Mouse (Mus musculus): ENCODE data around the gene Adcy2.

The Adcy2 gene

DNA sequence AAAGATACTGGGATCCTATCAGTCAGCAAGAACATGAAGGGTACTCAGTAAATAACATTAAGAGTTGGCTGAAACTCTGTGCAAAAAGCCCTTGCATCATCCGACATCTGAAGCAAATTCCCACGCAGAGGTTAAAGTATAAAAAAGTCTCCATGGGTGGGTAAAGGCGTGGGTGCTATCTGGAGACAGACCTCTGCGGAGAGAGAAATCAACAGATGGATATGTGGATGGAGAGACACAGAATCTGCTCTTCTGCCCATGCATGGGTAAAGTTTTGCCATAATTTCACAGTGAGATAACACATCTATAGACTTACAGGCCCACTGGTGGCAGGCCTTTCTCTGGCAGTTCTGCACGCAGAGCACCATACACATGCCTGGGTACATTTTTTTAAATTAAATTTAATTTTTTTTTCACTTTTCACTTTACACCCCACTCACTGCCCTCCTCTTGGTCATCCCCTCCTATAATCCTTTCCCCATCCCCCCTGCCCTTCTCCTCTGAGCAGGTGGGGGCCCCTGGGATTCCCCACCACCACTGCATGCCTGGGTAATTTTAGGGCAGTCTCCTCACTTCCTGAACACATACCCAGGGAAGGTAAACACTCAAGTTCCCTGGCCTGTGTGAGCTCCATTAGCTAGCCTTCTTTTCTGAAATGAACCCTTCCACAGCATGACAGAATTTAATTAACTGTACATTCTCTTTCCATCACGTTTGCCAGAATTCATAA is 169.1 kb downstream of the Adcy2 start:
- in situ Hi-C loops (cut with MboI; ENCODE audit: low sequenced_read_pairs) = no loop called here

DNA sequence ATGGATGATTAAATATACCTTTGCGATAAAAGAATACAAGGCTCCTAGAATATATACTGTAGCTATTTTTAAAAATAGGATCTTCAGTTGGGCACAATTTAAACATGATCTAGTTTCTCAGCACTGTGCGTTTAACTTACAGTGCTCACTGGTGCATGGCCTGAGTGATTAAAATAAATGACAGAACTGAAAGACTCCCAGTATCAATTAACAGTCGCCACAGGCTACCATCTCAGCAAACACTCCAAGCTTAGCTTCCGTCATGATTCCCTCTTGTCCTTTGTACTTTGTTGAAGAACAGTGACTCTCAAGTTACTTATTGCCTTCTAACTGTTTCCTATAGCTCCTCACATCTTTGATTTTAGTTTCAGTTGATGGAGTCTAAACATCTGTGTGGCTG is 170.9 kb downstream of the Adcy2 start:
- in situ Hi-C loops (cut with MboI; ENCODE audit: low sequenced_read_pairs) = no loop called here

DNA sequence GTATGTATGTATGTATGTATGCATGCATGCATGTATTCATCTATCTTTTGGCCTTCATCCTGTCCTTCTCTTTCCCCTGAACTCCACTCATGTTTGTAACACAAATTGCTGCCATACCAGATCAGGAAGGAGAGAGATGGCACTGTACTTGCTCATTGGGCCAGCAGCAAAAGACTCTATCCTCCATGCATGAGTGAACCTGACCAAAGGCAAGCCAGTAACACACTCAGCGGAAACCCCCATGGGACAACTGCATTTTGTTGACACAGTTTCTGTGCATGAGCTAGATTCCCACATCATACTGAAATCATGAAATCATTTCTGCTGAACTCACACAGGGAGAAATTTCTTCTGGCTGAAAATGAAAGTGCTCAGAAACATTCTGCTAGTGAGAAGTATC is 172.9 kb downstream of the Adcy2 start:
- in situ Hi-C loops (cut with MboI; ENCODE audit: low sequenced_read_pairs) = no loop called here

DNA sequence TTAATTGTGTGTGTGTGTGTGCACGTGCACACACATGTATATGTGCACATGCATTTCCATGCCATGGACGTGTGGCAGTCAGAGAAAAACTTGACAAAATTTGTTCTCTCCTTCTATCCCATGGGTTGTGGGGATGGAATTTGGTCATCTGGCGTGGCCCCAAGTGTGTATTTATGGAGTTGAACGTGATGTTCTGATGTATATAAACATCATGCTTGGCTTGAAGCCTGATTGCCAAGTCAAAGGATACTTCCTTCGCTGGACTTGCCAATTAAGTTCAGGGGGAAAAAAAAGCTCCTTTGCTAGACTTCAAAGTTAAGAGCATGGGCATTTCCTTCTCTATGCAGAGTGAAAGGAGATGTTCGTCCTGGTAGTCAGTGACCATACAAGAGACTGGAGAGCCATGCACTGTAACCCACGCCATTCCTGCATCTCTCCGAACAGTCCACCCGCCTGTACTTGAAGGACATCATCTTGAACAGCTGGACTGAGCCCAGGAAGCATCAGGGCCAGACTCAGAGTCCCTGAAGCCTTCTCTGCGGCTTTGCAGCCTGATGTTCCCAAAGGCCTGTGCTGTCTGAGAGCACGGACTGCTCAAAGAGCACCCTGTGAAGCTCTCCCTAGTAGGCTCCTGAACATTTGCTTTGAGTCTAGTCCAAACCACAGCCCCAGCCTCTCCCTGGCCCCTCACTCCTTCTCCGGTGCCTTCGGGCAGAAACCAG is 178.3 kb downstream of the Adcy2 start:
- in situ Hi-C loops (cut with MboI; ENCODE audit: low sequenced_read_pairs) = no loop called here

DNA sequence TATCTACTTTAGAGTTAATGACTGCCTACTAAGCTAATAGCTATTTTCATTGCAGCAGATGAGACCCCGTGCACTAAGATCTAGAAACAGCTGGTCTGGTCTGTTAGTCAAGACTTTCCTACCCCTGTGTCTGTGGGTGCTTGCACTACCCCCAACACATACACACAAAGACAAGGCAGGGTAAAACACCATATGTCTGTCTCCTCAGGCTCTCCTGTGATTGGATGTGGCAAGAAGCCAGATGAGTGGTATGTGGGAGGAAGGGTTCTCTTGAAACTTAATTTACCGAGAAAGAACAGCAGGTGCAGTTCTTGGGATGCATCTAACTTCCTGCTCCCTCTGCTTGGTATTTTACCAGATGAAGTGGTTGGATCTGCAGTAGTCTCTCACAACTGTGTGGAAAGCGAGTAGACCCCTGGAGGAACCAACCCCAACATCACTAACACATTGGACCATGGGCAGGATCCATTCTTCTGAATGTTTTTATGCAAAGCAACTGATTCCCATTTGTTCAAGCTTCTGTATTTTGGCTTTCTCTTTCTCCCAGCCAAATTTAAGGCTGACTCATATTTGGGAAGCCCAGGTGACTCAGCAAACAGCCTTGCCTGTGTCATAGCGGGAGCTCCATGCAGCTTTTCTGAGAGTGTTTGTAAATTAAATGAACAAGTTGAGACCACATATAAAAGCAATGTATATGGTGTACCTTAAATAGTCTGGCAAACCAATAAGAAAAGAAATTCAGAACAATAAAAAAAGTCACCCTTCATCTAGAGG is 183.4 kb downstream of the Adcy2 start:
- in situ Hi-C loops (cut with MboI; ENCODE audit: low sequenced_read_pairs) = no loop called here

DNA sequence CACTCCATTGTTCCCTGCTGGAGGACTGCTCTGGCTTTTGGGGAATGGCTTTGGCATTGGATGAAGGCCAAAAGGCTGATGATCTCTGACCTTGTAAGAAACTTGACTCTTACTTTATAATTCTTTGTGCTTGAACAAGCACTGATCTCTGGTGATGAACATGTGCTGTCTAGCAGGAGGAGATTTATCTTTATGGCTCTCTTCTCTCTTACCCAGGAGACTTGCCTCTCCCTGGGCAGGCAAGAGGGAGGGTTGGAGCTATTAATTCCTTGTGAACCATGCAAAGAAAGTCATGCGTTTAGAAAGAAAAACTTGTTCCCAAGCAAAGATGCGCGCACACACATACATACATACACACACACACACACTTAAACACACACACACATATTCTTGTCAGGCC is 188.2 kb downstream of the Adcy2 start:
- in situ Hi-C loops (cut with MboI; ENCODE audit: low sequenced_read_pairs) = no loop called here

DNA sequence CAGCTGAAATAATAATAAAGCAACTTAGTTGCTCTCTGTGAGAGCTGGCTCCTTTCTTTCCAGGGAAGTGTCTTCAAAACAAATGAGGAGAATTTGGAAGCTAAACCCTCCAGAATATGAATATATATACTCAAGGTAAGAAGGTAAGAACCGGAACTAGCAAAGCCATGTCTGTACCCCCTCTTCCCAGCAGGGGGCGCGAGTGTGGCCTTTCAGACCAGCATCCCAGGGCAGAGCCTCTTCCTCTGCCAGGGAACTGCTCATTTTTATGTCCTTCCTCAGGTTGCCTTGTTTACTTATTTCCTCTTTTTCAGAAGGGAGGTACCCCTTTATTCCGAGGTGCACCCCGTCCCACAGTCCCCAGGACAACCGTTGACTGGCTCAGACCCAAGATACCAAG is 199.6 kb downstream of the Adcy2 start:
- in situ Hi-C loops (cut with MboI; ENCODE audit: low sequenced_read_pairs) = no loop called here

DNA sequence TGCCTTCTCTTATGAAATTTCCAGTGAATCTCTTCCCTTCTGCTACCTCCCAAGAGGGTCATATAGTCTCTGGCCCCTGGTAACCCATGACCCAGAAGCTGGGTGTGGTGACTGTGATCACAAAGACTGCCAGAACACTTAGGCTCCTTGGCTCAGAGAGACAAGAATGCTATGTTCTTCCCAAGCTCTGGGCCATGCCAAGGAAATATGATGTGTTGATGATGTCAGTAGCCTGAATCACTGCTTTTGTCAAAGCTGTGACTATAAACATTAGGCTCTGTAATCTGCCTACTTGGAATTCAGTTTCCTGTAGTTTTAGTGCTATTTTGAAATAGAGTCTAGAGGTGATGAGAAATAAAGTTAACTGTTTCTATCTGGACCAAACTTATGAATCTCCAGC is 206.1 kb downstream of the Adcy2 start:
- in situ Hi-C loops (cut with MboI; ENCODE audit: low sequenced_read_pairs) = no loop called here

DNA sequence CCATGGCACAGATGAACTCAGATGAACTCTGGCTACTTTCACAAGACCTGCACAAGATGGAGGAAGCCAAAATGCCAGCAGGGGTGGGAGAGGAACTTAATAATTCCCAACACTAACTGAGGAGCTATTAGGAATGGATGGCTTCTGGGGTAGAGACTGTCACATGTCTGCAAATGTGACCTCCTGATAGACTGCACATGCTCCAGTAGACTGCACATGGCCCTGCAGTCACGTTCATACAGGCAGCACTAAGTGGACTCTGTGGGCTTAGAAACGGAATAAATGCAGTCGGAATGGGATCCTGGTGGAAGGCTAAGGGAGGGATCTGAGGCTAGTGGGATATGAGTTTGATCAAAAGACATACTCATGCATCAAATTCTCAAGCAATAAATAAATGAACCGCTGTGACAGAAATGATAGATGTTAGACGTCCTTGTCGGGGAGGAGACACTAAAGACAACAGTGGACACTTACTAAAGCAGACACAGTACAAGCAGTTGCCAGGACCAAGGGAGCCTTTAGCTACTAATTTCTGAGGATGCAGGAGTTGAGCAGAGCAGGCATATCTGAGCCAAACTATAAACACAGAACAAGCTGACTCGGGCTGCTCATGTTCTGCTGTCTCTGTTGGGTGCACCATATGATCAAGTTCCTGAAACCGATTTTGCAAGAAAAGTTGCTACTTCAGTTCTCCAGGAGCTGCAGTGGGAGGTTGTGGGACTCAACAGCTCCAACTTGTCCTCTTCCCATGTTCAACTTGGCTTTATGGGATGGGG is 211.9 kb downstream of the Adcy2 start:
- in situ Hi-C loops (cut with MboI; ENCODE audit: low sequenced_read_pairs) = no loop called here

DNA sequence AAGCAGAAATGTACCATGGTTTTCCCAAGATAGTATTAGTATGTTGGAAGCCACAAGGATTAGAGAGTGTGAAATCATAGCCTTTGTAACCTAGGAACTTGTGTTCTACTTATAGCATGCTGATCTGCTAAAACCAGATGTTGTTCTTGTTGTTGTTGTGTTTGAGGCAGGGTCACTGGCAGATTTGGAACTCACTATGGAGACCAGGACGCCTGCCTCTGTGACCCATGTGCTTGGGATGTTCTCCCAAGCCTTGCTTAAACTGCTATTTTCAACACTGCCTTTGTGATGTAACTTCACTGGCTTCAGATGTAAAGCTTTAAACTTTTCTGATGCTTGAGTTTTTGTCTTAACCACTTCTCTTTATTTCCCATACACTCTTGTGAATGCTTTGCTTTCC is 216.2 kb downstream of the Adcy2 start:
- in situ Hi-C loops (cut with MboI; ENCODE audit: low sequenced_read_pairs) = no loop called here

DNA sequence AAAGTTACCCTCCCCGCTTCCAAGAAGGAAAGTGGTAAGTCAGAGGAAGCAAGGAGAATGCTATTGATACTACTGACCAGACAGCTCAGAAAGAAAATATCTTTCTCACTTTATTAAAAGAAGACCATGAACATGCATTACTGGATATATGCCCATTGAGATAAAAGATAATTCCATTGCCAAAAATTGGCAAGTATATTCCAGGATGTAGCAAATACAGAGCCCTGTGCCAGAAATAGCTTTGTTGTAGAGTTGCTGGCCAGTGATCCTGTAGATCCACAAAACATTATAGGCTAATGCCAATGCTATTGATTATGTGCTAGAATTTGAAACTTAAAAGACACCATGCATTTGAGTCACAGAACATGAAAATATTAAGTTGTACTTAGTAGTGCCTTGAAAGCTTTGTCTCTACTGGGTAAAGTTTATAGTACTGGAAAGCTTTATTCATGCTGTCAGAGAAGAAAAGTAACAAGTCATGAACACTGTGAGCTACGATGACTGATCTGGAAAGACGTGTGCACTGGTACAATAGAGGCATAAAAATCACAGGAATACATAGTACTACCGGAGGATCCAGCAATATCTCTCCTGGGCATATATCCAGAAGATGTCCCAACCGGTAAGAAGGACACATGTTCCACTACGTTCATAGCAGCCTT is 221.2 kb downstream of the Adcy2 start:
- in situ Hi-C loops (cut with MboI; ENCODE audit: low sequenced_read_pairs) = no loop called here

DNA sequence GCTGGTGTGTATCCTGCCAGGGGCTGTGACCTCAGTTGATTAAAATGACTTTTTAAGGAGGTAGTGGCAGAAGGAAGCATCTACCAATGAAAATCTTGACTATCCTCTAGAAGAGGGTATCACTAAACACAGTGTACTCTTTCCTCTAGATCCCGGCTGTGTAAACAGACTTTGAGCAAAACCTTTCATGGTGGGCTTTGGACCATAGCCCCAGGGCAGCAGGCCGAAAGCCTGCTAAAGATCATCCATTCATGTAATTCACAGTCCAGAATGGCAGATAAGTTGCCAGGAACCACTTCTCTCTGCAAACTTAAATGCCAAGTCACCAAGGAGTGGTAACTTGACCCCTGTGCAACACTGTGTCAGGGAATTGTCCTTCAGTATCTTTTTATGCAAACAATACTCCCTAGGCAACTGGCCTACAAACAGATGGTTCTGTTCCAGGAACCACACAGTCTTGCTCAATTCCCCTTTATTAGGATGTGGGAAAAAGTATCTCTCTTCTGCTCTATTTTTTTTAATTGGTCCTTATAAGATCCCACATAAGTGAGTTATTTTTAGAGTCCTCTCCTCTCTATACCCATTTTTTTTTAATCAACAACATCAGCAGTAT is 225.6 kb downstream of the Adcy2 start:
- in situ Hi-C loops (cut with MboI; ENCODE audit: low sequenced_read_pairs) = no loop called here

DNA sequence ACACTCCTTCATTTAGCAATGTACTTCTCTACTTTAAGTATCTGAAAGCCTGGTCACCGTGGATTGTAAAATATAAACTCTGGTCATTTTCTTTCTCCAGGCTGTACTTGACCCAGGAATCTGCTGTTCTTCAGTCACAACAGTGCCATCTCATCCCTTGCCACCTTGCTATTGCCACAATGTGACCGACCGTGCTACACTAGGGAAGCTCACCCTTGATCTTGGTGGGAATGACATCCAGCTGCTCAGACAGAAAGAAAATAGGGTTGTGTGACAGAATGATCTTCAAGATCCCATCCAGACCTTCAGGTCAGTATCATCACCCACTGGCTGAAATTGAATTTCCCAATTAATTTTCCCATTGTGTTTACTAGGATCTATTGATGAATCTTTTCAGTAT is 230.8 kb downstream of the Adcy2 start:
- in situ Hi-C loops (cut with MboI; ENCODE audit: low sequenced_read_pairs) = no loop called here

DNA sequence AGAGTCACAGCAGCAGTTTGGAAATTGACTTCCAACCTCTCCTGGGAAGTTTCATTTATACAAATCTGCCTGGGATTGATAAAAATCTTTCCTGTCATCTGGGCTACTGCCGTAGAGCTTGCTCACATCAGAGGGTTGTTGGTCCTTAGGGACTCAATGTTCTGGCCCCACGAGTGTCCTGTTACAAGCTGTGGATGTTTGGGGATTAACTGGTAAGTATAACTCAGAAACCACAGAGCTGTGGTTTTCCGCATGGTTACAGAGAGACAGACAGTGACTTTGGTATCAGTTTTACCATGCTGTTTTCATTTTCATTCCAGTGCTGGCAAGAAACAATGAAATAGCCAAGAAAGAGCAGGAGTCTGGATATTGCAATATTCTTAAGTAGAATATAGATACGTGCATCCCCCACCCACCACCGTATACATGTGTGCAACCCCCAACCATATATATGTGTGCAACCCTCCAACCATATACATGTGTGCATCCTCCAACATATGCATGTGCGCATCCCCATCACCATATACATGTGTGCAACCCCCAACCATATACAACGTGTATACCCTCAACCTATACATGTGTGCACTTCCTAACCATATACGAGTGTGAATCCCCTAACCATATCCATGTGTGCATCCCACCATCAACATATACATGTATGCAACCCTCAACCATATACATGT is 233.3 kb downstream of the Adcy2 start:
- in situ Hi-C loops (cut with MboI; ENCODE audit: low sequenced_read_pairs) = no loop called here

DNA sequence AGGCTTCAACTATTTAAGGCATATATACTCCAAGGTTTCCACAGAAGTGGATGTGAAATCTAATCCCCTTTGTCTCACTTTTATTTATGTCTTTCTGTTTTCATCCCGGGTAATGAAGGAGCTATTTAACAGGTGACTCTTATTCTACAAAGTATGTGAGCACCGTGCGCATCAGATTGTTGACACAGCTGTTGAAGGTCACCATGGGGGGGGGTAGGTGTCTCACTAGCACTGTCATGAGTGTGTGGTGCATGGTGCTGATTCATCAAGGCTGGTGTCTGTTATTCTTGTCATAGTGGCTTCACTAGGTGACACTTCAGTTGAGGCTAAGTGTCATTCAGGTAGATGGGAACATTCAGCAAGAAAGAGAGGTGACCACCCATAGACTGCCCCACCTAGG is 234.7 kb downstream of the Adcy2 start:
- in situ Hi-C loops (cut with MboI; ENCODE audit: low sequenced_read_pairs) = no loop called here

DNA sequence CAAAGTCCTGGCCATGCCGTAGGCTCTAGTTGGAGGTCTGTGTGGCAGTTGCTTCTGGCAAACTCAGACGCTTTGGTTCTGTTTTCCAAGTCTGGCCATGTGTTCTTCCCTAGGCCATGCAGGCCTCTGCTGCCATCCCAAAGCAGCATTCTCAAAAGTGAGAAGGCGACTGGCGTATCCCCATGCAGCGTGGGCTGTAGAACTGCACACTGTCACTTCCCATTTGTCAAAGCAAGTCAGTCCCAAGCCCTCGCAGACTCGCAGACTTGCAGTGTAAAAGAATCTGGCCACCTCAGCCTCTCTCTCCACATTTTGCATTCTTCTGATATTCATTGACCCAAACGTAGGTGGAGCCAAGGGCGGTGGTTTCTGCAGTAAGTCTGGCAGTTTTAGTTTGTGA is 249.5 kb downstream of the Adcy2 start:
- in situ Hi-C loops (cut with MboI; ENCODE audit: low sequenced_read_pairs) = no loop called here

DNA sequence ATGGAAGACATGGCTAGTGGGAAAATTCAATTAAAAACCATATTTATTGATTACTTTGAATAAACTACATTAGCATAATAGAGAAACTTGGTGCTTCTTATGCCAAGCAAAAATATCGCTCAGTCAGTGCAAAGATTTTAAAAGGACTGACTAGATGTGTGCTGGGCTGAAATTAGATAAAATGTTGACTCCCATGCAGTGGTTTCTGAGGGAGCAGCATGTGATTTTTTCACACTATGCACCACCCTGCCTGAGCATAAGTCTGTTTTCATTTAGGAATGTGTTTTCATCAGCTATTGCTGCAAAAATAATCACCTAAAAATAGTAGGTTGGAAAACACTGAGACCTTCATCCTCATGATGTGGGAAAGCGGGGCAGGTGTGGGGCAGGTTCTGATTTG is 250.0 kb downstream of the Adcy2 start:
- in situ Hi-C loops (cut with MboI; ENCODE audit: low sequenced_read_pairs) = no loop called here

DNA sequence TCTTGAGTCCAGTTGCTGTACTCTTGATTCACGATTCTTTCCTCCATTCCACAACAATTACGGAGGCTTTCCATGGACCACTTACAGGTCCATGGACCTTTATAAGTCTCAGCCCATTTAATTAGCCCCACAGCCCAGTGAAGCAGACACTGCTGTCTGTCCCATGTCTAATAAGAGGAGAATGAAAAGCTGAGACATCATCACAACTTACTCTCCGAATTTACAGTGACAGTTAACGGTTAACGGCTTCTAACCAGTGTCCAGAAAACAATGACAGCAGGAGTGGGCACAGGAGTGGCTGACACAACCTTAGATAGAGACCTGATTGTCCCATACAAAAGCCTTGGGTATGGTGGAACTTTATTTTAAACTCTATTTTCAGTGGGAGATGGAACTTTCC is 253.9 kb downstream of the Adcy2 start:
- in situ Hi-C loops (cut with MboI; ENCODE audit: low sequenced_read_pairs) = no loop called here

DNA sequence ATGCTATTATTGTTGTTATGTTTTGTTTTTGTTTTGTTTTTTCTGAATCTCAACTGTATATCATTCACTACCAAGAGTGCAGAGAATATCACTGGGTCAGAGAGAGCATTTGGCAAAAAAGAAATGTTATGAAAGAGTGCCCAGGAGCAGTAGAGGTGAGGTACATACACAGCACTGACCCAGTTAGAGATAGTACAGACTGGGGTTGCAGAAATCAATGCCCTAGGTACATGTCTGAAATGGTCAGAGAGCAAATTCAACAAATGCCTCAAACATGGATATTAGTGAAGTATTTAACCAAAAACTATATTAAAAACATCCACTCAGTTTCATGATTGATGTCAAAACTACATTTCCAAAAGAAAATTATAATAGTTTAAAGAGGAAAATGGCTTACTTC is 286.7 kb downstream of the Adcy2 start:
- in situ Hi-C loops (cut with MboI; ENCODE audit: low sequenced_read_pairs) = no loop called here

DNA sequence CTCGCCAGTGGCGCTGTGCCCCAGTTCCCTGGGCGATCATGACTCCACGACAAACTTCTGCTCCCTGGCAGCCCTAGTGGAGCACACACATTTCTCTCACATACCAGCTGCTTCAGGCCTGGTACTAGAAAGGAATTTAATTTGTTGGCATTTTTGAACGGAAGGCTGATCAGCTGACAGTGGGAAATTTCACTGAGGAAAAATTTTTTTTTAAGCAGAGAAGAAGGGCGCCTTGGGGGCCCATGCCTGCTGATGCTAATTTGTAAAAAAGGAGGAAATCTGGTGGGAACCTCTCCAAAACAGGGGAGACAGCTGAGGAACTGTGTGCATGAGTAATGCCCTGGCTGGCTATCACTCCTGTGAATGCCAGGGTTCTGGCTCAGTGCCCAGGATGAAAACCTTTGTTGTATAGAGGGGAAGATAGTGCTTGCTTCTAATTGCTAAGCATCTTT is 292.0 kb downstream of the Adcy2 start:
- in situ Hi-C loops (cut with MboI; ENCODE audit: low sequenced_read_pairs) = no loop called here
